Mouse (Mus musculus) hindbrain, embryonic 10.5 days (tissue): ENCODE results near the gene Hoxd11. TPM values are rescaled to one million over a fixed set of nuclear protein-coding genes. Genes with fewer than 3 reads are reported as not detected.

Source experiments
- DNase-seq: peaks from one replicate; pipeline ENCODE4 v3.0.0-alpha.2; 2017; ENCODE audit warnings: low spot score
- H3K27ac ChIP-seq: fragments of 300-500 bp; sonication (generic); 2 replicates; pipeline ENCODE4 v1.5.1; 2016; ENCODE audit warnings: mild to moderate bottlenecking, moderate library complexity
- H3K27me3 ChIP-seq: fragments of 300-500 bp; sonication (generic); 2 replicates; pipeline ENCODE4 v1.6.1; 2016; ENCODE audit warnings: mild to moderate bottlenecking; ENCODE audit not compliant: poor library complexity, insufficient read depth, severe bottlenecking
- H3K36me3 ChIP-seq: fragments of 300-500 bp; sonication (generic); 2 replicates; pipeline ENCODE4 v1.6.1; 2016; ENCODE audit warnings: mild to moderate bottlenecking, moderate library complexity
- H3K4me1 ChIP-seq: fragments of 300-500 bp; sonication (generic); replicated peaks from 2 replicates; pipeline ENCODE4 v1.6.1; 2016; ENCODE audit warnings: mild to moderate bottlenecking
- H3K4me3 ChIP-seq: fragments of 300-500 bp; sonication (generic); 2 replicates; pipeline ENCODE4 v1.5.1; 2016; ENCODE audit warnings: mild to moderate bottlenecking, moderate library complexity
- H3K9me3 ChIP-seq: fragments of 300-500 bp; sonication (generic); 2 replicates; pipeline ENCODE4 v1.6.1; 2016; ENCODE audit warnings: mild to moderate bottlenecking, moderate library complexity
- WGBS: fragments of 180-500 bp; shearing (Covaris S2); methylation state at CpG from one replicate; pipeline ENCODE4 v1.1.7; 2016; 5-methylcytosine and 5-hydroxymethylcytosine counted together
- polyA plus RNA-seq: library from polyadenylated mRNA; unstranded; fragments of >200 nt; fragmentation: Nextera tagmentation; extraction: Ambion mirVana; gene quantifications from 2 replicates; pipeline ENCODE4 v1.2.1, GENCODE M21; 2016

The Hoxd11 gene
- polyA plus RNA-seq, 1 experiment from 2014 or later, result not detected

DNA sequence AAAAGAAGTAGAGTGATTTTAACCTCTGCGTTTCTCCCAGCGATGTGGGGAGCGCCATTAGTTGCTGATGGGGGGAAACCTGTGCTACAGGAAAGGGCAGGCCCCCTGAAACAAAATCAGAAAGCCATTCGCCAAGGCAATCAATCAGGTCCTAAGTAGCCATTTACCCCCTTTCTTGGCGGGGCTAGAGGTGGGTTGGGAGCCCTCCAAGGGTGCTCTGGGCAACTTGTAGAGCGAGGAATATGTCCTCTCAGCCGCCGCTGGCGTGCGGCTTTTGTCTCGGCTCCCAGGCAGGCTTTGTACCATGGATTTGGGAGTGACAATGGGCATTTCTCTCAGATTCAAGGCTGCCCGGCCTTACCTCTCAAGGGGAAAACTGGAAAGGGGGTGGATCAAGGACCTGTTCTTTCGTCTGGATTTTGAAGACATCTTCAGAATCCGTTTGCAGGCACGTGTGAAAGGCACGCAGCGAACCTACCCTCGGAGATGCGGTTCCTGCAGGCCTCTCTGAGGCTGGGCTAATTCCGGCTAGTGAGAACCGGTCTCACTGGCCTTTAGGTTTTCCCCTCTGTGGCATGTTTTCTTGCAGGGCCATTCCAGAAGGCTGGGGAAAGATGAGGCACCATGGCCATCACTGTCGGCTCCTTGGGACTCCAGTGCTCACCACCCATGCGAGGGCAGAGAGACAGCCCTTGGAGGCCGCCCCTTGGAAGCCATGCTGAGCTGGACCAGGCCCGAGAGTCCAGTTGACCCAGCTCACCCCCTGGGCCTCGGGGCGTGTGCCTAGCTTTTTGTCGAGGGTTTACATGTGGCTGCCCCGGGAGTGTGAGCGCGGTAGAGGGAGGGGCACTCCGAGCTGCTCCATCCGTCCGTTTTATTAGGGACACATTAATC, 17.3 kb downstream of the Hoxd11 start:
- WGBS, result under 1% methylated on average over 34 of the region's 34 CpGs
- Histone ChIP-seq H3K9me3 (no peaks in the 10 kb centered on the region), H3K4me3 (no peak overlapping the region), H3K27me3 (peaks cover 100% of the 10 kb centered on the region), H3K4me1 (peaks cover 27% of the 10 kb centered on the region), H3K27ac (no peak overlapping the region), H3K36me3 (no peaks in the 10 kb centered on the region)
- peak; percentile 57 for DNase-seq

- Histone ChIP-seq H3K27ac (no peak within 1 kb of the TSS), H3K4me3 (peak within 1 kb of the TSS; percentile 39), H3K9me3 (no peaks in the 10 kb centered on the region), H3K4me1 (peaks cover 20% of the 10 kb centered on the region), H3K36me3 (no peaks in the 10 kb centered on the region), H3K27me3 (peaks cover 100% of the 10 kb centered on the region)
- under 1% methylated on average over 43 of the region's 43 CpGs for WGBS
- DNase-seq, result peak; percentile 76
Observed at GRCm38 (mm10) chr2:74697567-74698121, 18.3 kb downstream of the Hoxd11 start, which contains the start of gene Hoxd9. Hoxd9 (plus strand) TSS chr2:74697727.

GRCm38 (mm10) chr2:74698201-74699052, 19.1 kb downstream of the Hoxd11 start:
- H3K4me3 ChIP-seq, result peak overlapping the region; percentile 39
- H3K27me3 ChIP-seq, result peaks cover 100% of the 10 kb centered on the region
- DNase-seq, result peak; percentile 74
- no peaks in the 10 kb centered on the region for H3K36me3 ChIP-seq
- H3K27ac ChIP-seq, result no peak overlapping the region
- H3K9me3 ChIP-seq, result no peaks in the 10 kb centered on the region
- H3K4me1 ChIP-seq, result peaks cover 17% of the 10 kb centered on the region
- WGBS, result under 1% methylated on average over 86 of the region's 86 CpGs

DNA sequence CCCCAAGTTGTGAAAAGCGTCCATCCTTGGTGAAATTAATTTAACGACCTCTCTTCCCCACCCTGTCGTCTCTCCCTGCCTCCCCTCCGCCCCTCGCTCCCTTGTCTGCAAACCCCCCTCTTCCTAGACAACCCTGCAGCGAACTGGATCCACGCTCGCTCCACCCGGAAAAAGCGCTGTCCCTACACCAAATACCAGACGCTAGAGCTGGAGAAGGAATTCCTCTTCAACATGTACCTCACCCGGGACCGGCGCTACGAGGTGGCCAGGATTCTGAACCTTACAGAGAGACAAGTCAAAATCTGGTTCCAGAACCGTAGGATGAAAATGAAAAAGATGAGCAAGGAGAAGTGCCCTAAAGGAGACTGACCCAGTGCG, 19.7 kb downstream of the Hoxd11 start:
- H3K27me3 ChIP-seq, result peaks cover 100% of the 10 kb centered on the region
- WGBS, result under 1% methylated on average over 17 of the region's 17 CpGs
- no peaks in the 10 kb centered on the region for H3K9me3 ChIP-seq
- peaks cover 17% of the 10 kb centered on the region for H3K4me1 ChIP-seq
- H3K27ac ChIP-seq, result no peak overlapping the region
- H3K4me3 ChIP-seq, result no peak overlapping the region
- DNase-seq, result peak; percentile 48
- no peaks in the 10 kb centered on the region for H3K36me3 ChIP-seq

- no peak overlapping the region for H3K4me3 ChIP-seq
- peak; percentile 41 for DNase-seq
- H3K27me3 ChIP-seq, result peaks cover 100% of the 10 kb centered on the region
Observed at GRCm38 (mm10) chr2:74699664-74700545, 20.5 kb downstream of the Hoxd11 start.

DNA sequence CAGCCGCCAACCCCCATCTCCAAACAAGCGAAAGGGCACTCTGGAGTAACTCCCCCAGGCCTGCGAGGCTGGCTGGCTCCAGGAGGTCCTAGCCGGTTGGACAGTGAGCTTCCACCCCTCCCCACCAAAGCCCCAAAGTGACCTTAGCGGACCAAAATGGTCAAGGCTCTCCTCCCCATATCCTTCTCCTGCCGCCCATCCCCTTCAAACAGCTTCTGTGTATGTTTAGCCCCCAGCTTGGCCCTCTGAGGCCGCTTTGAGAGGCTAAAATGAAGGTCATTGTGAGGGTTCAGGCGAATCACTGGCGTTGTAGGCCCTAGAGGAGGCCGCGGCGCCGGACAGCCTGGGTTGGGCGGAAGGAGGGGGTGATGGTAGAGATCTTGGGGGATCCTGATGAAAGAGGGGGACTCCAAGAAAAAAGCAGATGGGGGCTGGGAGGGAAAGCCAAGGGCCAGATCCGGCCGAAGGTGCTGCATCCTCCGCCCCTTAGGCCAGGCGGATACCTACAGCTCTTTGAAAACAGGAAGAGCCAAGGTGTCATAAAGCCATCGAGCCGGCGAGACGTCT, 21.3 kb downstream of the Hoxd11 start:
- WGBS, result 1% methylated on average over 22 of the region's 22 CpGs
- Histone ChIP-seq H3K36me3 (no peaks in the 10 kb centered on the region), H3K9me3 (no peaks in the 10 kb centered on the region), H3K27me3 (peaks cover 100% of the 10 kb centered on the region), H3K4me3 (no peak overlapping the region), H3K4me1 (peaks cover 29% of the 10 kb centered on the region), H3K27ac (no peak overlapping the region)
- DNase-seq, result peak; percentile 39

More at GRCm38 (mm10) chr2:74699664-74700545, 20.5 kb downstream of the Hoxd11 start:
- no peak overlapping the region for H3K27ac ChIP-seq
- no peaks in the 10 kb centered on the region for H3K9me3 ChIP-seq
- peaks cover 22% of the 10 kb centered on the region for H3K4me1 ChIP-seq
- H3K36me3 ChIP-seq, result no peaks in the 10 kb centered on the region
- 2% methylated on average over 23 of the region's 23 CpGs for WGBS

DNA sequence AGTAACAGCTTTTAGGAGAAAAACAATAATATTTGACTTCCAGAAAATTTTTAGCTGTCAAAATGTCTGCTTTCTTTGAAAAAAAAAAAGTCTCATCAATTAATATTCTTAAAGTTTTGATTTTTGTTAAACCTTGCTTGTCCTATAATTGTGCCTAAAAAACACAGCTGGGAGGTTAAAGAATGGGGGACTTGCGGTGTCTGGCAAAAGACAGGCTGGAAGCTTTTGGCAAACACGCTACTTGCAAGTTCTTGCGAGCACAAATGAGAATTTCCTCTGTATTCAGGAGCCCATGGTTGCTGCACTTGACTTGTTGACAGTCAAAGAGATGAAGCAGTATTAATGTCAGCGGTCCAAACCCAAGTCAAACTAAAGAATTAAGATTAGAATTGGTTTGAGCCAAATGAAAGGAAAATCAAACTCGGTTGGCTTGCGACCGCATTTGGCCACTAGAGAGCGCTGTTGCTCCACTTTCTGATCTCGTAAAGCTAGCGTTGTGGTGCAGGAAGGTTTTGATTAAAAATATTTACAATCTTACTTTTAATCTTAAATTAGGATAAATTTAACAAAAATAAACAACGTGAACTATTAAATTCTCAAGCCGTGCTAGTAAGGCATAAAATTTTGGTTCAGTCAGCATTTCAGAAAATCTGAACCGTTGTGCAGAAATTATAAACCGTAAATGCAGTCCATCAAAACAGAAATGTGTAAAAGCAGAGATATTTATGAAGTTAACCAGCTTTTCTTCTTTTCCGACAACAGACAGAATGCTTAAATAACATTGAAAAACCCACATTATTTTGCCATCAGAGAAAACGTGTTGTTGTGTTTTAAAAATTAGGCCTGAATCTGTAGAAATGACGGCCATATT, 22.8 kb downstream of the Hoxd11 start:
- Histone ChIP-seq H3K4me1 (peaks cover 32% of the 10 kb centered on the region), H3K27ac (no peak overlapping the region)
- 13% methylated on average over 17 of the region's 17 CpGs for WGBS

DNA sequence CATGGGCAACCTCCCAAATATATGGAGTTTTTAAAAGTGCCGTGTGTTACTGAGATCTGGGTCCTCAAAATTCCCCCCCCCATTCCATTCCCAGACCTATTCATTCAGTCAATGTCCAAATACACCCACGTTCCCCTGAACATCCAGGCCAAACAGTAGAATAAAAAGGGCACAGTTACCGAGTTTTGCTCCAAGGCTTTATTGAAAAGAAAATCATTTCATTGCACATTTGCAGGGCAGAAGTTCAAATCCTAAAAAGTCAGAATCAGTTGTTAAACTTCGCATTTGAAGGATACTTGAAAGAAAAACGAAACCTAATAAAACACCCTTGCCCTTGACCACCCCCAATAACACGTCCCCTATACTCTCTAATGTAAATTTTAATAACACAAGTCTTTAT, 23.5 kb downstream of the Hoxd11 start:
- H3K4me3 ChIP-seq, result no peak overlapping the region
- H3K4me1 ChIP-seq, result peaks cover 26% of the 10 kb centered on the region
- H3K27ac ChIP-seq, result no peak overlapping the region
- H3K27me3 ChIP-seq, result peaks cover 100% of the 10 kb centered on the region
- no peak for DNase-seq
- WGBS, result 13% methylated on average over 6 of the region's 6 CpGs
- H3K36me3 ChIP-seq, result no peaks in the 10 kb centered on the region
- H3K9me3 ChIP-seq, result no peaks in the 10 kb centered on the region

More for the DNA sequence above, 22.8 kb downstream of the Hoxd11 start:
- H3K36me3 ChIP-seq, result no peaks in the 10 kb centered on the region
- peak; percentile 75 for DNase-seq
- peaks cover 100% of the 10 kb centered on the region for H3K27me3 ChIP-seq
- no peak overlapping the region for H3K4me3 ChIP-seq
- H3K9me3 ChIP-seq, result no peaks in the 10 kb centered on the region

GRCm38 (mm10) chr2:74703317-74703716, 24.0 kb downstream of the Hoxd11 start:
- Histone ChIP-seq H3K27ac (no peak overlapping the region), H3K27me3 (peaks cover 100% of the 10 kb centered on the region), H3K4me3 (no peak overlapping the region), H3K36me3 (no peaks in the 10 kb centered on the region), H3K9me3 (no peaks in the 10 kb centered on the region), H3K4me1 (peaks cover 21% of the 10 kb centered on the region)
- WGBS, result 2% methylated on average over 10 of the region's 10 CpGs
- peak; percentile 34 for DNase-seq

DNA sequence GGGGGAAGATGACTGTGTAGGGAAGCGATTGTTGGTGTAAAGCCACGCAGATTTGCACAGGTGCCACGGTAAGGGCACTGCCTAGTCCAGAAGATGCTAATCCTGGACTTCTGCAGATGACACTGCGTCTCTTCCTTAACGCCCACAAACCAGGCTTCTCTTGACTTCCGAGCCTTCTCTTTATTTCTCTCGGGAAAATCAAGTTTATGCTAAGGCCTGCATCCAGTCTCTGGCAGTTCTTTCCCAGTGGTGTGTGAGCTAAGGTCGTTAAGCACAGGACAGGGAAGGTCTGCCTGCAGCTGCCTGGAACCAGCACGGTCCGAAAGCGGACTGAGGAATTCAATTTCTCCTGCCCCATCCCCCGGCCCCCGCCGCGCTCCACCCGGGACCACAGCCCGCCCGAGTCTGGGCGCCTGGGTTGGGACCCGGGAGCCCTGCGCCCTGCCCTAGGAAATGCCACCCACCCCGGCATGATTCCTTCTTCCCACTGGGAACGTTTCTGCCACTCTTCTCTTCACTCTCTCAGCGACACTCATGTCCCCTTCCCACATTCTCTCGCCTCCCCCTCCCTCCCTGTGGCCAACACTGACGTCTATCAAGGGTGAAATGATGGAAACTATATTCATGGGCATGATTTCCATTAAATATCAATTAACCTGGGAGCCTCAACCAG, 24.5 kb downstream of the Hoxd11 start:
- peaks cover 17% of the 10 kb centered on the region for H3K4me1 ChIP-seq
- no peaks in the 10 kb centered on the region for H3K36me3 ChIP-seq
- no peaks in the 10 kb centered on the region for H3K9me3 ChIP-seq
- no peak overlapping the region for H3K27ac ChIP-seq
- H3K4me3 ChIP-seq, result no peak overlapping the region
- 1% methylated on average over 26 of the region's 26 CpGs for WGBS
- peaks cover 100% of the 10 kb centered on the region for H3K27me3 ChIP-seq
- peak; percentile 57 for DNase-seq
